Mouse (Mus musculus) liver, adult 2 months (tissue): ENCODE results near the gene Tas2r119. TPM values are rescaled to one million over a fixed set of nuclear protein-coding genes. Genes with fewer than 3 reads are reported as not detected.

Experiments
- DNase-seq: peaks from one replicate; pipeline ENCODE4 v3.0.0-alpha.2; 2011; ENCODE audit warnings: low read depth, low spot score; ENCODE audit errors: extremely low read depth
- H3K27ac ChIP-seq: fragments of 200-500 bp; replicated peaks from 2 replicates; pipeline ENCODE4 v1.5.1; 2012; ENCODE audit warnings: low read depth, mild to moderate bottlenecking, control low read depth, inconsistent platforms, low read length; ENCODE audit not compliant: insufficient read depth
- H3K27me3 ChIP-seq: fragments of 200-500 bp; 2 replicates; pipeline ENCODE4 v1.6.1; 2012; ENCODE audit warnings: mild to moderate bottlenecking, moderate library complexity, low read length, inconsistent platforms; ENCODE audit not compliant: control insufficient read depth, insufficient read depth
- H3K36me3 ChIP-seq: fragments of 200-500 bp; 2 replicates; pipeline ENCODE4 v1.6.1; 2012; ENCODE audit warnings: low read length, inconsistent platforms; ENCODE audit not compliant: control insufficient read depth, insufficient read depth
- H3K4me1 ChIP-seq: fragments of 200-500 bp; 2 replicates; pipeline ENCODE4 v1.6.1; 2011; ENCODE audit warnings: low read length; ENCODE audit not compliant: control insufficient read depth, insufficient read depth
- H3K4me3 ChIP-seq: fragments of 200-500 bp; 2 replicates; pipeline ENCODE4 v1.5.1; 2011; ENCODE audit warnings: low read depth, mild to moderate bottlenecking, control low read depth, low read length, moderate library complexity; ENCODE audit not compliant: insufficient read depth
- H3K79me2 ChIP-seq: fragments of 200-500 bp; 2 replicates; pipeline ENCODE4 v1.6.1; 2012; ENCODE audit warnings: inconsistent platforms, mild to moderate bottlenecking, low read length, moderate library complexity; ENCODE audit not compliant: control insufficient read depth, insufficient read depth
- H3K9ac ChIP-seq: fragments of 200-500 bp; 2 replicates; pipeline ENCODE4 v1.6.1; 2012; ENCODE audit warnings: low read depth, mild to moderate bottlenecking, control low read depth, inconsistent platforms, low read length
- CTCF ChIP-seq: fragments of 200-500 bp; IDR thresholded peaks from 2 replicates; pipeline ENCODE4 v1.5.1; 2011; ENCODE audit warnings: low read depth, low read length, control low read depth
- POLR2A ChIP-seq: fragments of 200-500 bp; IDR thresholded peaks from 2 replicates; pipeline ENCODE4 v1.6.1; 2011; ENCODE audit warnings: low read length, control low read depth; ENCODE audit not compliant: insufficient read depth; ENCODE audit errors: extremely low read depth
- WGBS: fragments of 180-500 bp; shearing (Covaris S2); methylation state at CpG from one replicate; pipeline ENCODE4 v1.1.7; 2018; 5-methylcytosine and 5-hydroxymethylcytosine counted together
- polyA plus RNA-seq: library from polyadenylated mRNA; depleted of rRNA; stranded (reverse); fragments of >200 nt; gene quantifications from 2 replicates; pipeline ENCODE4 v1.2.3, GENCODE M21; 2012; rRNA removed
- total RNA-seq: library from RNA; depleted of rRNA; stranded (reverse); fragments of >200 nt; gene quantifications from 2 replicates; pipeline ENCODE4 v1.2.3, GENCODE M21; 2014; rRNA removed

The Tas2r119 gene
- total RNA-seq (not detected in 2 replicates), polyA plus RNA-seq (not detected in 2 replicates)

DNA sequence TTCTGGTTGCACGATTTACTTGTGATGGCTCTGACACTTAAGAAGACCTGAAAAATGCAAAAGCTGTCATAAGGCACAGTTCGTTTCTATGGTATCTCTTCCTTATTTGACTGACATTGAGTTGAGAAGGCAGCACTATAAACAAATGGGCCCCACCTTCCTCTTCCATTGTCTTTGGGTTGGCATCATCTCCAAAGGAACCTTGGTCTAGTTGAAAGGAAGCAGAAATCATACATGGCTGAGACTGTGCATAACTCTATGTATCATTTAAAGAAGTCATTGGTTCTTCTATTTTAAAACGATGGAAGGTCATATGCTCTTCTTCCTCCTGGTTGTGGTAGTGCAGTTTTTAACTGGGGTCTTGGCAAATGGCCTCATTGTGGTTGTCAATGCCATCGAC, at the start of gene Tas2r119:
Gene Tas2r119 (plus strand): TSS at position 301 of the 400 bp plus-strand sequence.
- no peak within 1 kb of the TSS for H3K9ac ChIP-seq
- H3K36me3 ChIP-seq, result no peaks in the 10 kb centered on the region
- no peak for DNase-seq
- no peak within 1 kb of the TSS for H3K27ac ChIP-seq
- no peak within 1 kb of the TSS for H3K4me3 ChIP-seq
- no peaks in the 10 kb centered on the region; the same call in 1 of the 2 replicates for H3K27me3 ChIP-seq
- 87% methylated on average over 4 of the region's 4 CpGs for WGBS
- no peaks in the 10 kb centered on the region for H3K4me1 ChIP-seq
- TF ChIP-seq CTCF (no peak), POLR2A (no peak)
- H3K79me2 ChIP-seq, result no peaks in the 10 kb centered on the region

DNA sequence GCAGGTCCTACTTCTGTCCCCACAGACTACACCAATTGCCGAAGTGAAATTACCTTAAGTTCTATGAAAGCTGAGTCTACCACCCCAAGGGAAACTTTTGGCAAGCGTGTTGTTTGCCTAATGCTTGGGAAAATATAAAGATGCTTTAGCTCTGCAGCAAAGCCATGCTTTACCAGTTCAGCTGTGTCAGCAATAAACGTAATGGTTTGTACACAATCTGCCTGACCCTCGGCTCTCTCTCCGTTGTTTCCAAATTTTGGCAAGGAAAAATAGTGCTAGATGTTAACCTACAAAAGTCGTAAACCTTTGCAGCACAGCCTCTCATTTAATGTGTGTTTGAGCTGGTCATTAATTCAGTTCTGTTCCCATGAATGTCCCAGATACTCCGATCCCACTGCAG, 44.8 kb upstream of the Tas2r119 start:
- no peaks in the 10 kb centered on the region for H3K27me3 ChIP-seq
- DNase-seq, result no peak
- no peak overlapping the region for H3K27ac ChIP-seq
- 82% methylated on average over 7 of the region's 7 CpGs for WGBS
- no peak overlapping the region for H3K9ac ChIP-seq
- no peaks in the 10 kb centered on the region for H3K4me1 ChIP-seq
- H3K79me2 ChIP-seq, result no peaks in the 10 kb centered on the region
- no peak overlapping the region for H3K4me3 ChIP-seq
- no peak for TF ChIP-seq POLR2A
- no peak for TF ChIP-seq CTCF
- no peaks in the 10 kb centered on the region for H3K36me3 ChIP-seq

DNA sequence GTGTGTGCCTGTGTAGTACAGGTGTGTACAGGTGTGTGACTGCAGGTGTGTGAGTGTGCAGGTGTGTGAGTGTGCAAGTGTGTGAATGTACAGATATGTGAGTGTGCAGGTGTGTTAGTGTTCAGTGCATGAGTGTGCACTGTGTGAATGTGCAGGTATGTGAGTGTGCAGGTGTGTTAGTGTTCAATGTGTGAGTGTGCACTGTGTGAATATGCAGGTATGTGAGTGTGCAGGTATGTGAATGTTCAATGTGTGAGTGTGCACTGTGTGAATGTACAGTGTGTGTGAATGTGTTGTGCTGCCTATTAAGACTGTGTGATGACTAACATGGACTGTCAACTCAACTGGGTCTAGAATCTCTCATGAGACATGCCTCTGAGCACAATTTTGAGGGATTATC, 35.4 kb upstream of the Tas2r119 start:
- Histone ChIP-seq H3K4me3 (no peak overlapping the region), H3K79me2 (no peaks in the 10 kb centered on the region), H3K36me3 (no peaks in the 10 kb centered on the region), H3K27ac (no peak overlapping the region), H3K4me1 (no peaks in the 10 kb centered on the region), H3K27me3 (no peaks in the 10 kb centered on the region), H3K9ac (no peak overlapping the region)
- TF ChIP-seq POLR2A, result no peak
- no peak for TF ChIP-seq CTCF
- no peak for DNase-seq

DNA sequence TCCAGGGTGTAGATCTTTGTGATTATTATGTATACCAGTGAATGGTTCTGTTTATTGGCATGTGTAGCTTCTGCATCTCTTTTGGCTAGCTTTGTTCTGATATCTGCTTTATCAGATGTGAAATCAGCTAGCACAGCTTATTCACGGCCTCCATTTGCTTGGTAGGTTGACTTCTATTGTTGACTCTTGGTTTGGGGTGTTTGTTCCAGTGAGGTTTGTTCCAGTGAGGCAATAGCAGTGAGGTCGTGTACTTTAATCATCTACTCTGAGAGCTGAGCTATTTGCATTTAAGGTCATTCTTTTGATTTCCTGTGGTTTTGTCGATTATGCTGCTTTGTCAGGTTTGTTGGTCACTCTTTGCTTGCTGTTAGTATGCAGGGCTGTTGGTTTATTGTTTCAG, 32.8 kb upstream of the Tas2r119 start:
- TF ChIP-seq CTCF (no peak), POLR2A (no peak)
- H3K4me3 ChIP-seq, result no peak overlapping the region
- WGBS, result 6% methylated on average over 3 of the region's 3 CpGs

DNA sequence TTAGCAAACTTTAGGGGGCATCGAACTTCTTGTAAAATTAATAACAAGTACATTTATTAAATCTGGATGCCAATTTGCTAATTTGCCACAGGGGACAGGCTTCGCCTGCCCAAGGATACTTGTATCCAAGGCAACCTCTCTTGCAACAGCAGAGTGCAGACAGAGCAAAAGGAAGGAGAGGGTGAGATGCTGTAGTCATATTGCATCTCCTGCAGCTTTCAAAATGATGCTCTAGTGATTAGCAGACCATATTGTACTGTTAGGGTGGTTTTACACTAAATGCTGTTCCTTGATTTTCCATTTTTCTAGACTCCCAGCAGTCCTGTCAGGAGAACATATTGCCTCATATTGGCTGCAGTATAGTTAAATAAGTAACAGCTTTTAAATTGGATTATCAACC, 23.7 kb upstream of the Tas2r119 start:
- Histone ChIP-seq H3K27me3 (no peaks in the 10 kb centered on the region), H3K4me1 (no peaks in the 10 kb centered on the region), H3K79me2 (no peaks in the 10 kb centered on the region), H3K4me3 (no peak overlapping the region), H3K9ac (no peak overlapping the region), H3K36me3 (no peaks in the 10 kb centered on the region), H3K27ac (no peak overlapping the region)
- no peak for DNase-seq
- 88% methylated on average over 2 of the region's 2 CpGs for WGBS
- no peak for TF ChIP-seq CTCF
- no peak for TF ChIP-seq POLR2A

More for the DNA sequence above, 32.8 kb upstream of the Tas2r119 start:
- Histone ChIP-seq H3K79me2 (no peaks in the 10 kb centered on the region), H3K36me3 (no peaks in the 10 kb centered on the region), H3K27ac (no peak overlapping the region), H3K9ac (no peak overlapping the region), H3K4me1 (no peaks in the 10 kb centered on the region), H3K27me3 (no peaks in the 10 kb centered on the region)
- peak; percentile 50 for DNase-seq

DNA sequence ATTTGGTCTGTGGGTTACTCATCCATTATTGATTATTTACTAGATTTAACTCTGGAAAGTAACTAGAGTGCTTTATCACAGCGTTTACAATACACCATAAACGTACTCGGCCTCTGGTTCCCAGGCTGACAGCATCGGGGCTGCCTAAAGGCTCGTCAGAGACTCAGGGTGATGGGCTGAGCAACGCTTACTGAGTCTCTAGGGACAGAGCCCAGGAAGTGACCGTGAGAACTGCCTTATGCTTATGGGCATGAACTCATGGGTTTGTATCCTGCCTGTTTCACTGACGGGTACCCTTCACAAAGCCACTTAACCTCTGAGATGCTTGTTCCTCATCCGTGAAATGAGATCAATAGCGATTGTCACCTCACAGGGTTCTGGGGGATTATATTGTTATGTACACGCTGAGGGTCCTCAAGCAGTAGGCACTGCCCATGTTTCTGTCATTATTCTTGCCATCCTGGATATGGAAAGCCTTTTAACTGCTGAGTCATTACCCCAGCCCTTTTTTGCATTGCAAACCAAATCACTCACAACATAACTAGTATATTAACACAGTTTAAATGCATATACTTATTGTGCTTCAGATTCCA, 23.1 kb upstream of the Tas2r119 start:
- H3K79me2 ChIP-seq, result no peaks in the 10 kb centered on the region
- no peak overlapping the region for H3K4me3 ChIP-seq
- no peak overlapping the region for H3K9ac ChIP-seq
- TF ChIP-seq POLR2A (no peak), CTCF (no peak)
- WGBS, result 79% methylated on average over 11 of the region's 11 CpGs
- H3K36me3 ChIP-seq, result no peaks in the 10 kb centered on the region
- H3K4me1 ChIP-seq, result no peaks in the 10 kb centered on the region
- no peaks in the 10 kb centered on the region for H3K27me3 ChIP-seq
- DNase-seq, result no peak
- no peak overlapping the region for H3K27ac ChIP-seq
